Comparison of ENCODE assay signal across 16 mouse cellular contexts in genomic region chr8:13647591-13647990, GRCm38 (mm10). TPM values are rescaled to one million over a fixed set of nuclear protein-coding genes. Genes with fewer than 3 reads are reported as not detected.
DNase-seq lines count a peak whose midpoint lies in the region; ATAC-seq and TF ChIP-seq lines count a peak whose summit lies in the region.
"Had no signal": no experiment of that assay in that cellular context is flagged by ENCODE, and none has a peak within 500 bp of the region (broad histone marks: within the 10 kb centered on the region; RNA-seq: fewer than 3 reads in every experiment).

No protein-coding gene starts in this region.

- H3K36me3 ChIP-seq in forebrain, postnatal 0 days (ENCODE audit: insufficient read depth), result no peaks in the 10 kb centered on the region
- no peaks in the 10 kb centered on the region for H3K36me3 ChIP-seq in forebrain, embryonic 16.5 days (ENCODE audit: control insufficient read depth, insufficient read depth)
- no peaks in the 10 kb centered on the region for H3K36me3 ChIP-seq in heart, postnatal 0 days (replicated peaks; ENCODE audit: control insufficient read depth, insufficient read depth, low read length)
- no peaks in the 10 kb centered on the region for H3K36me3 ChIP-seq in midbrain, embryonic 15.5 days (replicated peaks)
- H3K36me3 ChIP-seq in midbrain, embryonic 10.5 days, result no peaks in the 10 kb centered on the region
- H3K36me3 ChIP-seq: limb, embryonic 13.5 days had no signal

- 0 out of 2 replicates have a peak overlapping the region, but pooled peaks have one; percentile 4 for H3K27ac ChIP-seq in forebrain, postnatal 0 days (ENCODE audit: low read depth, low read length)
- no peak overlapping the region for H3K27ac ChIP-seq in forebrain, embryonic 16.5 days (ENCODE audit: low read length)
- peak overlapping the region; percentile 88; the same call in 1 of the 2 replicates for H3K27ac ChIP-seq in heart, postnatal 0 days (ENCODE audit: low read depth)
- H3K27ac ChIP-seq in midbrain, embryonic 15.5 days, result 0 out of 2 replicates have a peak overlapping the region, but pooled peaks have one; percentile 32
- H3K27ac ChIP-seq in midbrain, embryonic 10.5 days (replicated peaks), result no peak overlapping the region
- H3K27ac ChIP-seq: limb, embryonic 13.5 days had no signal

- no peak for TF ChIP-seq EP300 in heart, postnatal 0 days (IDR thresholded peaks at IDR 0.05; ENCODE audit: low read depth)

- peaks cover 23% of the 10 kb centered on the region for H3K4me1 ChIP-seq in forebrain, postnatal 0 days (ENCODE audit: insufficient read depth)
- peaks cover 43% of the 10 kb centered on the region for H3K4me1 ChIP-seq in forebrain, embryonic 16.5 days (replicated peaks; ENCODE audit: control insufficient read depth, insufficient read depth, low read length)
- peaks cover 69% of the 10 kb centered on the region for H3K4me1 ChIP-seq in heart, postnatal 0 days (ENCODE audit: control insufficient read depth, insufficient read depth)
- H3K4me1 ChIP-seq in midbrain, embryonic 15.5 days, result peaks cover 32% of the 10 kb centered on the region
- peaks cover 47% of the 10 kb centered on the region for H3K4me1 ChIP-seq in midbrain, embryonic 10.5 days

- no peaks in the 10 kb centered on the region for H3K27me3 ChIP-seq in forebrain, postnatal 0 days (ENCODE audit: insufficient read depth, low read length)
- no peaks in the 10 kb centered on the region for H3K27me3 ChIP-seq in forebrain, embryonic 16.5 days (replicated peaks; ENCODE audit: control insufficient read depth, insufficient read depth, low read length)
- H3K27me3 ChIP-seq in heart, postnatal 0 days (ENCODE audit: control insufficient read depth, insufficient read depth, low read length), result no peaks in the 10 kb centered on the region
- H3K27me3 ChIP-seq in midbrain, embryonic 15.5 days (replicated peaks), result no peaks in the 10 kb centered on the region
- no peaks in the 10 kb centered on the region for H3K27me3 ChIP-seq in midbrain, embryonic 10.5 days (ENCODE audit: low read depth, poor library complexity, severe bottlenecking)
- H3K27me3 ChIP-seq: limb, embryonic 13.5 days had no signal

- TF ChIP-seq CTCF in forebrain, postnatal 0 days (IDR thresholded peaks at IDR 0.05; ENCODE audit: low read depth), result no peak
- no peak for TF ChIP-seq CTCF in heart, postnatal 0 days (IDR thresholded peaks at IDR 0.05; ENCODE audit: low read depth)

- 84% methylated on average over 5 of the region's 5 CpGs for WGBS in forebrain, postnatal 0 days
- 84% methylated on average over 5 of the region's 5 CpGs for whole genome bisulfite sequencing in forebrain, embryonic 16.5 days
- 81% methylated on average over 5 of the region's 5 CpGs for WGBS in heart, postnatal 0 days
- 91% methylated on average over 5 of the region's 5 CpGs for WGBS in midbrain, embryonic 15.5 days
- WGBS in midbrain, embryonic 10.5 days, result 89% methylated on average over 5 of the region's 5 CpGs

- H3K4me2 ChIP-seq in forebrain, postnatal 0 days (ENCODE audit: low read depth), result no peak overlapping the region
- H3K4me2 ChIP-seq in forebrain, embryonic 16.5 days (ENCODE audit: low read length), result no peak overlapping the region
- no peak overlapping the region for H3K4me2 ChIP-seq in heart, postnatal 0 days (ENCODE audit: low read depth, low read length)
- H3K4me2 ChIP-seq in midbrain, embryonic 15.5 days, result no peak overlapping the region
- H3K4me2 ChIP-seq: limb, embryonic 13.5 days had no signal

- no peaks in the 10 kb centered on the region for H3K9me3 ChIP-seq in forebrain, postnatal 0 days (ENCODE audit: low read length)
- H3K9me3 ChIP-seq in forebrain, embryonic 16.5 days (ENCODE audit: control insufficient read depth, low read length), result no peaks in the 10 kb centered on the region
- no peaks in the 10 kb centered on the region for H3K9me3 ChIP-seq in heart, postnatal 0 days (replicated peaks; ENCODE audit: control insufficient read depth, low read length)
- no peaks in the 10 kb centered on the region for H3K9me3 ChIP-seq in midbrain, embryonic 15.5 days
- H3K9me3 ChIP-seq in midbrain, embryonic 10.5 days (replicated peaks), result no peaks in the 10 kb centered on the region
- H3K9me3 ChIP-seq: limb, embryonic 13.5 days had no signal

- no peak overlapping the region for H3K9ac ChIP-seq in forebrain, postnatal 0 days
- no peak overlapping the region for H3K9ac ChIP-seq in forebrain, embryonic 16.5 days (replicated peaks; ENCODE audit: low read depth, low read length)
- no peak overlapping the region for H3K9ac ChIP-seq in heart, postnatal 0 days (replicated peaks; ENCODE audit: low read depth, low read length)
- H3K9ac ChIP-seq in midbrain, embryonic 15.5 days, result no peak overlapping the region
- H3K9ac ChIP-seq: limb, embryonic 13.5 days had no signal

- no peak for DNase-seq in forebrain, postnatal 0 days
- no peak for DNase-seq in heart, postnatal 0 days (ENCODE audit: low spot score)
- no peak for DNase-seq in heart, postnatal 36 days
- no peak for DNase-seq in midbrain, embryonic 10.5 days (ENCODE audit: low spot score)
- DNase-seq in right cerebral cortex, postnatal 10 days (ENCODE audit: low spot score in 2 of 2), result no peak
- DNase-seq: cerebellum, adult 9-10 months; kidney, postnatal 10 days; lung, postnatal 4 days had no signal

- intact Hi-C loops in heart, postnatal 36 days (cut with DNase I), result no loop called here

- H3K4me3 ChIP-seq in forebrain, postnatal 0 days (ENCODE audit: low read depth, low read length), result no peak overlapping the region
- no peak overlapping the region for H3K4me3 ChIP-seq in forebrain, embryonic 16.5 days (replicated peaks; ENCODE audit: low read length)
- no peak overlapping the region for H3K4me3 ChIP-seq in heart, postnatal 0 days (ENCODE audit: low read depth, low read length)
- no peak overlapping the region for H3K4me3 ChIP-seq in midbrain, embryonic 15.5 days
- no peak overlapping the region for H3K4me3 ChIP-seq in midbrain, embryonic 10.5 days
- H3K4me3 ChIP-seq: limb, embryonic 13.5 days had no signal

- no peak for ATAC-seq in forebrain, postnatal 0 days
- no peak for ATAC-seq in forebrain, embryonic 16.5 days
- no peak for ATAC-seq in heart, postnatal 0 days (ENCODE audit: insufficient read depth, low read depth)
- no peak for ATAC-seq in midbrain, embryonic 15.5 days (replicated peaks)

RNA-seq across cellular contexts. Expression of gene Rasa3, which starts 29.8 kb away (rescaled TPM):
- total RNA-seq in forebrain, postnatal 0 days (2014; rRNA removed), result 49.7 and 51.3 TPM in 2 replicates
- polyA plus RNA-seq in forebrain, postnatal 0 days (2015; fragmentation: Nextera tagmentation; extraction: Ambion mirVana), result 16.6 and 24.3 TPM in 2 replicates
- 26.8 and 27.1 TPM in 2 replicates for polyA plus RNA-seq in forebrain, embryonic 16.5 days (2015; fragmentation: Nextera tagmentation; extraction: Ambion mirVana)
- total RNA-seq in heart, postnatal 0 days (2014; rRNA removed; ENCODE audit: low replicate concordance), result 27.7 and 29.9 TPM in 2 replicates
- polyA plus RNA-seq in heart, postnatal 0 days (2015; fragmentation: Nextera tagmentation; extraction: Ambion mirVana), result 11.8 and 13.2 TPM in 2 replicates
- 10 to 100 TPM; 18.0 to 21.1 TPM for total RNA-seq in heart, postnatal 36 days (2021)
- polyA plus RNA-seq in midbrain, embryonic 15.5 days (2015; fragmentation: Nextera tagmentation; extraction: Ambion mirVana), result 27.3 and 27.7 TPM in 2 replicates
- polyA plus RNA-seq in midbrain, embryonic 10.5 days (2016; fragmentation: Nextera tagmentation; extraction: Ambion mirVana), result 27.4 and 28.9 TPM in 2 replicates

RNA-seq across cellular contexts. Expression of gene Cfap97d2, which starts 58.1 kb away (rescaled TPM):
- 0.77 and 1.6 TPM in 2 replicates for total RNA-seq in forebrain, postnatal 0 days (2014; rRNA removed)
- 0.73 and 1.7 TPM in 2 replicates for polyA plus RNA-seq in forebrain, postnatal 0 days (2015; fragmentation: Nextera tagmentation; extraction: Ambion mirVana)
- 0.81 and 1.3 TPM in 2 replicates for polyA plus RNA-seq in forebrain, embryonic 16.5 days (2015; fragmentation: Nextera tagmentation; extraction: Ambion mirVana)
- not detected in 2 replicates for total RNA-seq in heart, postnatal 0 days (2014; rRNA removed; ENCODE audit: low replicate concordance)
- 0.10 TPM in 1 of 2 replicates, not detected in the other for polyA plus RNA-seq in heart, postnatal 0 days (2015; fragmentation: Nextera tagmentation; extraction: Ambion mirVana)
- not detected for total RNA-seq in heart, postnatal 36 days (2021)
- 1.7 and 2.3 TPM in 2 replicates for polyA plus RNA-seq in midbrain, embryonic 15.5 days (2015; fragmentation: Nextera tagmentation; extraction: Ambion mirVana)
- 0.68 and 1.4 TPM in 2 replicates for polyA plus RNA-seq in midbrain, embryonic 10.5 days (2016; fragmentation: Nextera tagmentation; extraction: Ambion mirVana)
- total RNA-seq: adrenal gland, adult 18-20 months; ES-E14 had no signal
- polyA plus RNA-seq: limb, embryonic 13.5 days; liver, embryonic 16.5 days; small intestine, adult 2 months; thymus, postnatal 0 days had no signal

Comparison
In these comparisons a context has a peak if more than half of its experiments do, and no peak if none do; other contexts are left out.
1. H3K27ac ChIP-seq: peak in forebrain, postnatal 0 days (single experiment), heart, postnatal 0 days (single experiment) and midbrain, embryonic 15.5 days (single experiment); none in forebrain, embryonic 16.5 days (single experiment) and midbrain, embryonic 10.5 days (single experiment).